Mouse (Mus musculus) kidney, embryonic 15.5 days (tissue): ENCODE results near the gene Axin2. TPM values are rescaled to one million over a fixed set of nuclear protein-coding genes. Genes with fewer than 3 reads are reported as not detected.

Source experiments
- ATAC-seq: fragments of 200-750 bp; cut with Nextera tagmentation; replicated peaks from 2 replicates; pipeline ENCODE4 v1.8.0; 2017; ENCODE audit warnings: moderate TSS enrichment; ENCODE audit not compliant: low FRiP score
- H3K27ac ChIP-seq: fragments of 300-500 bp; sonication (generic); 2 replicates; pipeline ENCODE4 v1.5.1; 2015; ENCODE audit warnings: mild to moderate bottlenecking, inconsistent platforms
- H3K27me3 ChIP-seq: fragments of 300-500 bp; sonication (generic); 2 replicates; pipeline ENCODE4 v1.6.1; 2015; ENCODE audit warnings: inconsistent platforms
- H3K36me3 ChIP-seq: fragments of 300-500 bp; sonication (generic); 2 replicates; pipeline ENCODE4 v1.6.1; 2015; ENCODE audit warnings: inconsistent platforms
- H3K4me1 ChIP-seq: fragments of 300-500 bp; sonication (generic); 2 replicates; pipeline ENCODE4 v1.6.1; 2015; ENCODE audit warnings: inconsistent platforms
- H3K4me2 ChIP-seq: fragments of 300-500 bp; sonication (generic); 2 replicates; pipeline ENCODE4 v1.6.1; 2015; ENCODE audit warnings: moderate library complexity, mild to moderate bottlenecking, inconsistent platforms
- H3K4me3 ChIP-seq: fragments of 300-500 bp; sonication (generic); replicated peaks from 2 replicates; pipeline ENCODE4 v1.5.1; 2015; ENCODE audit warnings: mild to moderate bottlenecking, inconsistent platforms
- H3K9ac ChIP-seq: fragments of 300-500 bp; sonication (generic); 2 replicates; pipeline ENCODE4 v1.6.1; 2015; ENCODE audit warnings: mild to moderate bottlenecking, inconsistent platforms
- H3K9me3 ChIP-seq: fragments of 300-500 bp; sonication (generic); replicated peaks from 2 replicates; pipeline ENCODE4 v1.6.1; 2016; ENCODE audit warnings: inconsistent platforms
- WGBS: fragments of 180-500 bp; shearing (Covaris S2); methylation state at CpG from one replicate; pipeline ENCODE4 v1.1.7; 2015; ENCODE audit warnings: mixed read lengths; 5-methylcytosine and 5-hydroxymethylcytosine counted together
- polyA plus RNA-seq: library from polyadenylated mRNA; unstranded; fragments of >200 nt; fragmentation: Nextera tagmentation; extraction: Ambion mirVana; gene quantifications from 2 replicates; pipeline ENCODE4 v1.2.1, GENCODE M21; 2015

The Axin2 gene
- polyA plus RNA-seq, 1 experiment from 2014 or later = 7.0 TPM

DNA sequence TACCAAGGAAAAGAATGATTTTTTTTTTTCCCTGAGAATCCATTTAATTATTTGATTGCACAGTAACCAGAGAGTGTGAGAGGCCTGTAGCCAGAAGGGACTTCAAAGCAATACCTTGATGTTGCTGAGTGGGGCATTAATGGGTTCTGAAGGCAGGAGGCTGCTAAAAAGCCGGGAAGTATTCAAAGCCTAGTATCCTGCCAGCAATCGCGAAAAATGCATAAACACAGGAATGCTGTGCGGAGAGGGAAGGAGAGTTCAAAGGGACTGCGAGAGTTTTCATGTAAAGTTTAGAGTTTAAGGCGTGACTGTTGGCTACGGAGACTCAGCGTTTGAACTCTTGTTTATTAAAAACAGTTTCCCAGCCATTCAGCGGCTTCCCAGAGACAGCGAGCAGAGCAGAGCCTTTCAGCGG, 41.5 kb downstream of the Axin2 start:
- no peaks in the 10 kb centered on the region for H3K9me3 ChIP-seq
- H3K4me2 ChIP-seq = peak overlapping the region; percentile 46
- peak overlapping the region; percentile 13; the same call in 1 of the 2 replicates for H3K4me3 ChIP-seq
- no peaks in the 10 kb centered on the region for H3K27me3 ChIP-seq
- no peak overlapping the region for H3K9ac ChIP-seq
- H3K4me1 ChIP-seq = peaks cover 23% of the 10 kb centered on the region
- peak; percentile 67; the same call in 1 of the 2 replicates for ATAC-seq
- H3K36me3 ChIP-seq = no peaks in the 10 kb centered on the region
- WGBS = 3% methylated on average over 11 of the region's 11 CpGs
- peak overlapping the region; percentile 65 for H3K27ac ChIP-seq

GRCm38 (mm10) chr11:108963476-108964232, 43.5 kb downstream of the Axin2 start:
- 41% methylated on average over 15 of the region's 15 CpGs for WGBS
- Histone ChIP-seq H3K9me3 (no peaks in the 10 kb centered on the region), H3K4me3 (no peak overlapping the region), H3K9ac (no peak overlapping the region), H3K4me2 (no peak overlapping the region), H3K27me3 (no peaks in the 10 kb centered on the region), H3K27ac (no peak overlapping the region), H3K36me3 (no peaks in the 10 kb centered on the region), H3K4me1 (peaks cover 19% of the 10 kb centered on the region)
- peak; percentile 52; the same call in 1 of the 2 replicates for ATAC-seq

GRCm38 (mm10) chr11:108965740-108966139, 45.6 kb downstream of the Axin2 start:
- H3K4me2 ChIP-seq = no peak overlapping the region
- 55% methylated on average over 6 of the region's 6 CpGs for WGBS
- H3K4me3 ChIP-seq = no peak overlapping the region
- no peak for ATAC-seq
- H3K36me3 ChIP-seq = no peaks in the 10 kb centered on the region
- H3K27ac ChIP-seq = no peak overlapping the region
- H3K9me3 ChIP-seq = no peaks in the 10 kb centered on the region
- H3K27me3 ChIP-seq = no peaks in the 10 kb centered on the region
- peaks cover 19% of the 10 kb centered on the region for H3K4me1 ChIP-seq
- H3K9ac ChIP-seq = no peak overlapping the region

GRCm38 (mm10) chr11:108973459-108973858, 53.3 kb downstream of the Axin2 start:
- WGBS = 69% methylated on average over 4 of the region's 4 CpGs
- Histone ChIP-seq H3K4me3 (no peak overlapping the region), H3K36me3 (no peaks in the 10 kb centered on the region), H3K9me3 (no peaks in the 10 kb centered on the region), H3K27ac (no peak overlapping the region), H3K4me2 (no peak overlapping the region), H3K27me3 (no peaks in the 10 kb centered on the region), H3K9ac (no peak overlapping the region), H3K4me1 (no peaks in the 10 kb centered on the region)
- no peak for ATAC-seq

GRCm38 (mm10) chr11:108973866-108974265, 53.7 kb downstream of the Axin2 start:
- no peak for ATAC-seq
- no peaks in the 10 kb centered on the region for H3K9me3 ChIP-seq
- no peaks in the 10 kb centered on the region for H3K36me3 ChIP-seq
- no peaks in the 10 kb centered on the region for H3K27me3 ChIP-seq
- no peak overlapping the region for H3K4me3 ChIP-seq
- no peak overlapping the region for H3K4me2 ChIP-seq
- no peaks in the 10 kb centered on the region for H3K4me1 ChIP-seq
- 60% methylated on average over 5 of the region's 5 CpGs for WGBS
- no peak overlapping the region for H3K9ac ChIP-seq
- H3K27ac ChIP-seq = no peak overlapping the region

GRCm38 (mm10) chr11:108975583-108975982, 55.4 kb downstream of the Axin2 start:
- no peaks in the 10 kb centered on the region for H3K4me1 ChIP-seq
- no peak overlapping the region for H3K27ac ChIP-seq
- ATAC-seq = no peak
- WGBS = 27% methylated on average over 11 of the region's 11 CpGs
- no peaks in the 10 kb centered on the region for H3K27me3 ChIP-seq
- H3K36me3 ChIP-seq = no peaks in the 10 kb centered on the region
- no peak overlapping the region for H3K4me3 ChIP-seq
- no peaks in the 10 kb centered on the region for H3K9me3 ChIP-seq
- H3K9ac ChIP-seq = no peak overlapping the region
- no peak overlapping the region for H3K4me2 ChIP-seq

DNA sequence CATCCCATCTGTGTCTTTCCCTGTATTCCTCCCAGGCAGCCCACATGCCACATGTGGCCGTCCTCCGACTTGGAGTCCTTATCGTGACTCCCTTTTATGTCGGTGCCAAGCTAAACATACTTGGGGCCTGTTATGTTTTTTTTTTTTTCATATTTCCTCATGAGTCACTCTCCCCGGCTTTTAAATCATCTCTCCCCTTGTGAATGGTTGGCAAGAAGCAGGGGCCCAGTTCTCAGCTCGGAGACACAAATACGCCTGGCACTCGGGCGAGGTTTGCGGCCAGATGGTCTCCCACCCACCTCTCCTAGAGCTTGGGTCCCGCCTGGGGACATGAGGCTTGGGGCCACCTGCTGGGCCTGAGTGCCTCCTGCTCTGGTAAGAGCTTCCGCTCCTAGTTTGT, 60.4 kb downstream of the Axin2 start:
- Histone ChIP-seq H3K4me1 (no peaks in the 10 kb centered on the region), H3K9ac (no peak overlapping the region), H3K27me3 (no peaks in the 10 kb centered on the region), H3K36me3 (no peaks in the 10 kb centered on the region), H3K4me2 (no peak overlapping the region), H3K27ac (no peak overlapping the region), H3K4me3 (no peak overlapping the region), H3K9me3 (no peaks in the 10 kb centered on the region)
- WGBS = 48% methylated on average over 12 of the region's 12 CpGs
- ATAC-seq = no peak

GRCm38 (mm10) chr11:108981012-108981411, 60.9 kb downstream of the Axin2 start:
- Histone ChIP-seq H3K4me3 (no peak overlapping the region), H3K36me3 (no peaks in the 10 kb centered on the region), H3K9ac (no peak overlapping the region), H3K4me2 (no peak overlapping the region), H3K27ac (no peak overlapping the region), H3K27me3 (no peaks in the 10 kb centered on the region), H3K9me3 (no peaks in the 10 kb centered on the region), H3K4me1 (no peaks in the 10 kb centered on the region)
- ATAC-seq = no peak
- 88% methylated on average over 8 of the region's 8 CpGs for WGBS

GRCm38 (mm10) chr11:108983409-108984064, 63.4 kb downstream of the Axin2 start:
- no peak for ATAC-seq
- Histone ChIP-seq H3K4me3 (no peak overlapping the region), H3K4me2 (no peak overlapping the region), H3K27me3 (no peaks in the 10 kb centered on the region), H3K4me1 (no peaks in the 10 kb centered on the region), H3K36me3 (no peaks in the 10 kb centered on the region), H3K9me3 (no peaks in the 10 kb centered on the region), H3K27ac (no peak overlapping the region), H3K9ac (no peak overlapping the region)
- 77% methylated on average over 7 of the region's 7 CpGs for WGBS

GRCm38 (mm10) chr11:108984711-108985419, 64.7 kb downstream of the Axin2 start:
- WGBS = 81% methylated on average over 5 of the region's 5 CpGs
- ATAC-seq = no peak
- Histone ChIP-seq H3K27ac (no peak overlapping the region), H3K4me3 (no peak overlapping the region), H3K9ac (no peak overlapping the region), H3K9me3 (no peaks in the 10 kb centered on the region), H3K4me1 (no peaks in the 10 kb centered on the region), H3K27me3 (no peaks in the 10 kb centered on the region), H3K36me3 (no peaks in the 10 kb centered on the region), H3K4me2 (no peak overlapping the region)

- H3K4me2 ChIP-seq = no peak overlapping the region
- H3K4me1 ChIP-seq = no peaks in the 10 kb centered on the region
- H3K27ac ChIP-seq = no peak overlapping the region
- H3K27me3 ChIP-seq = no peaks in the 10 kb centered on the region
- no peaks in the 10 kb centered on the region for H3K9me3 ChIP-seq
- H3K4me3 ChIP-seq = no peak overlapping the region
- no peak for ATAC-seq
- no peak overlapping the region for H3K9ac ChIP-seq
- WGBS = 75% methylated on average over 7 of the region's 7 CpGs
- no peaks in the 10 kb centered on the region for H3K36me3 ChIP-seq
Observed at GRCm38 (mm10) chr11:108985836-108986235, 65.7 kb downstream of the Axin2 start.

DNA sequence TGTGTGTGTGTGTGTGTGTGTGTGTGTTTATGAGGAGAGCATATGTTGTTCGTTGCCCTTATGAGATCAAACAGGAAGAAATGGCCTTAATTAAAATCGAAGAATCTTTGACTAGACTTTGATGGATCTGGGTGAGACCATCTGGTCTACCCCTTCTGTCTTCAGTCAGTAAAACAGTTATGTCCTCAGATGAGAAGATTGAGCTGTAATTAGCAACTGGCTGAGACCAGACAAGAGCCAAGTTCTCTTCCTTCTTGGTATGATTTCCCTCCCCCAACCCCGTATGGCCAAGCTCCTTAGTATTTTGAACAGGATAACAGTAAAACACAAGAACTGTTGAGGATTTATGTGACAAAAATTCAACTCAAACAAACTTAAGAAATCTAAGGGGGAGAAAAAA, 67.1 kb downstream of the Axin2 start:
- WGBS = 57% methylated on average over 3 of the region's 3 CpGs
- H3K4me1 ChIP-seq = no peaks in the 10 kb centered on the region
- no peaks in the 10 kb centered on the region for H3K27me3 ChIP-seq
- H3K27ac ChIP-seq = no peak overlapping the region
- ATAC-seq = no peak
- no peak overlapping the region for H3K4me3 ChIP-seq
- H3K4me2 ChIP-seq = no peak overlapping the region
- H3K36me3 ChIP-seq = no peaks in the 10 kb centered on the region
- no peak overlapping the region for H3K9ac ChIP-seq
- no peaks in the 10 kb centered on the region for H3K9me3 ChIP-seq
